Mouse (Mus musculus) activated CD4-positive, CD25-positive, alpha-beta regulatory T cell, adult 4 months (primary cell): ENCODE measurements around the gene Sos2. TPM values are rescaled to one million over a fixed set of nuclear protein-coding genes. Genes with fewer than 3 reads are reported as not detected.
"Not testable (repeated sequence)": the region's sequence is repeated elsewhere in the genome, so short reads cannot be mapped to it uniquely, and the experiment has no call there.

Source experiments
- ATAC-seq: one replicate; pipeline ENCODE4 v1.8.0; 2017
- polyA plus RNA-seq, 2 experiments: library from polyadenylated mRNA; unstranded; fragments of 100-300 nt; shearing (Covaris generic); gene quantifications; one replicate each; pipeline ENCODE4 v1.2.1; 2017

Sos2 gene
- polyA plus RNA-seq, 2 experiments from 2014 or later: 10.0 to 13.7 TPM

- no peak for ATAC-seq
Measured at GRCm38 (mm10) chr12:69568266-69568665, 113.4 kb downstream of the Sos2 start.

GRCm38 (mm10) chr12:69561006-69561405 is 120.6 kb downstream of the Sos2 start:
- ATAC-seq: not testable (repeated sequence)

- no peak for ATAC-seq
Measured at GRCm38 (mm10) chr12:69556221-69556861, 125.3 kb downstream of the Sos2 start.

GRCm38 (mm10) chr12:69545456-69546178 is 136.0 kb downstream of the Sos2 start:
- no peak for ATAC-seq

GRCm38 (mm10) chr12:69544994-69545393 is 136.7 kb downstream of the Sos2 start:
- no peak for ATAC-seq

GRCm38 (mm10) chr12:69544562-69544961 is 137.1 kb downstream of the Sos2 start:
- ATAC-seq: no peak

- no peak for ATAC-seq
Measured at GRCm38 (mm10) chr12:69542376-69542775, 139.3 kb downstream of the Sos2 start.

GRCm38 (mm10) chr12:69541663-69542062 is 140.0 kb downstream of the Sos2 start:
- no peak for ATAC-seq

GRCm38 (mm10) chr12:69539353-69539752 is 142.3 kb downstream of the Sos2 start:
- peak; percentile 65 for ATAC-seq

- ATAC-seq: peak; percentile 5
Measured at GRCm38 (mm10) chr12:69538362-69538950, 143.2 kb downstream of the Sos2 start.

GRCm38 (mm10) chr12:69537675-69538361 is 143.8 kb downstream of the Sos2 start:
- peak; percentile 76 for ATAC-seq

GRCm38 (mm10) chr12:69537243-69537674 is 144.4 kb downstream of the Sos2 start:
- ATAC-seq: no peak

- ATAC-seq: no peak
Measured at GRCm38 (mm10) chr12:69536616-69537242, 144.9 kb downstream of the Sos2 start.

Other genes with a start within 250 kb of the Sos2 start
- gene Vcpkmt, start 98.8 kb downstream of the Sos2 start, polyA plus RNA-seq: 10 to 100 TPM; 14.1 to 19.5 TPM
- 1 to 10 TPM; 2.4 to 3.7 TPM for gene L2hgdh, start 43.0 kb upstream of the Sos2 start, polyA plus RNA-seq
- gene Atp5s, start 43.1 kb upstream of the Sos2 start, polyA plus RNA-seq: 10 to 100 TPM in 1 of 2 experiments, 1 to 10 TPM in 1; 9.2 to 14.0 TPM
- gene Cdkl1, start 109.4 kb upstream of the Sos2 start, polyA plus RNA-seq: not detected
- gene Atl1, start 210.8 kb upstream of the Sos2 start, polyA plus RNA-seq: under 1 TPM in 1 of 2 experiments, not detected in 1; 0.91 TPM
- gene Map4k5, start 211.3 kb upstream of the Sos2 start, polyA plus RNA-seq: 1 to 10 TPM; 2.9 to 3.3 TPM